Mouse (Mus musculus): Measurements from ENCODE around the gene Grik5. TPM values are rescaled to one million over a fixed set of nuclear protein-coding genes. Genes with fewer than 3 reads are reported as not detected.

Grik5 gene
- polyA plus RNA-seq, 1 experiment from 2014 or later, result 28.1 TPM

DNA sequence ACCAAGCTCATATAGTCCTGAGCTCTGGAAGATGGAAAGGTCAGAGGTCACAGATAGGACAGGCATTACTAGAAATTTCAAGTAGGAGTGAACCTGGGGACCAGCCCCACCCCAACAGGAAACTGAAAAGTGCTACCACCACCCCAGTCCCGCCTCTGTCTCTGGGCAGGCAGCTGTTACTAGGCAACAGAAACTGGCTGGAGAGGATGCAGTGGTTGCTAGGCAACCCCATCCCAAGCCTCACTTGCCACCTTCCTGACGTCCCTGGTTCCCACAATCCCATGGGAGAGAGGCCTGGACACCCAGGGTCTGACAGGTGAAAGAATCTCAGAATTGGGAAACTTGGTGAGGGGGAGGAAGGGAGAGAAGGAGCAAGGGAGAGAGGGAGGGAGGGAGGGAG lies 3.4 kb downstream of the Grik5 start:
- no peaks in the 10 kb centered on the region for H3K27me3 ChIP-seq (ENCODE audit: control insufficient read depth, insufficient read depth, low read length)
- no peaks in the 10 kb centered on the region for H3K9me3 ChIP-seq (ENCODE audit: control insufficient read depth, low read length)
- H3K27ac ChIP-seq (ENCODE audit: low read depth, low read length), result no peak overlapping the region
- peaks cover 37% of the 10 kb centered on the region for H3K36me3 ChIP-seq (ENCODE audit: control insufficient read depth, insufficient read depth, low read length)
- WGBS, result 4% methylated on average over 2 of the region's 2 CpGs
- peak overlapping the region; percentile 11; the same call in 1 of the 2 replicates for H3K4me2 ChIP-seq (ENCODE audit: low read depth, low read length)
- H3K4me1 ChIP-seq (ENCODE audit: control insufficient read depth, insufficient read depth, low read length), result peaks cover 39% of the 10 kb centered on the region
- ATAC-seq (ENCODE audit: low read depth), result no peak
- no peak overlapping the region for H3K9ac ChIP-seq (replicated peaks; ENCODE audit: low read depth, low read length)
- H3K4me3 ChIP-seq (ENCODE audit: low read depth, low read length), result no peak overlapping the region

DNA sequence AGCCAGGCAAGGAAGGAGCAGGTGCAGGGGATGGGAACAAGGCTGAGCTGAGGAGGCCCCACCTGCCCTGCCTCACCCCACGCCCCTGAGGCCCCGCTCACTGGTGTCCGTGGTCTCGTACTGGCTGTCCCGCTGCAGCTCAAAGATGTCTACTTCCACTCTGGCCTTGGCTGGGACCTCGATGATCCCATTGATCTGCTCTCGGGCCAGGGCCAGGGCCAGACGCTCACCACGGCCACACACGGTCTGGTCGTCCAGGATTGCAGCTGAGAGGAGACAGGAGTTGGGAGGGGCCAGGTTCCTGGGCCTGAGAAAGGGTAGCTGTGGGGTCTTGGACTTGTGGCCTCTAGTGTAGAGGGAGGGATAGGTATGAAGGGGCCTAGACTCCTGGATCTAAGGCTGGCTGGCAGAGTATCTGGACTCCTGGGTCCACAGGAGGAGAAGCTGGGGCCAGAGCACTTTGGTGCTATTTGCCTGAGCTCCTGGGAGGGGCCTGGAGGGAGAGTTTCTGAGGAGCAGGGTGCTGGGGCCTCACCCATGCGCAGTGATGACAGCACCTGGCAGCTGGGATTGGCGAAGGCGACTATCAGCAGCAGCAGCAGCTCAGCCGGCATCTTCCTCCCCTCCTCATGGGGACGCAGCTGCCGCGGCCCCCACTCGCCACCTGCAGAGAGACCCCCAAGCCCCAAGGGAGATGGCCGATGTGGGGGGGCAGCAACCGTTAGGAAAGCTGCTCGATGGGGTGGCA lies 4.1 kb downstream of the Grik5 start:
- 81% methylated on average over 22 of the region's 22 CpGs for WGBS
- peaks cover 38% of the 10 kb centered on the region for H3K36me3 ChIP-seq (ENCODE audit: control insufficient read depth, insufficient read depth, low read length)
- ATAC-seq (ENCODE audit: low read depth), result no peak
- no peaks in the 10 kb centered on the region for H3K9me3 ChIP-seq (ENCODE audit: control insufficient read depth, low read length)
- H3K27me3 ChIP-seq (ENCODE audit: control insufficient read depth, insufficient read depth, low read length), result no peaks in the 10 kb centered on the region
- H3K4me1 ChIP-seq (ENCODE audit: control insufficient read depth, insufficient read depth, low read length), result peaks cover 32% of the 10 kb centered on the region
- no peak overlapping the region for H3K9ac ChIP-seq (replicated peaks; ENCODE audit: low read depth, low read length)
- H3K27ac ChIP-seq (ENCODE audit: low read depth, low read length), result no peak overlapping the region
- peak overlapping the region; percentile 11; the same call in 1 of the 2 replicates for H3K4me2 ChIP-seq (ENCODE audit: low read depth, low read length)
- H3K4me3 ChIP-seq (ENCODE audit: low read depth, low read length), result no peak overlapping the region

DNA sequence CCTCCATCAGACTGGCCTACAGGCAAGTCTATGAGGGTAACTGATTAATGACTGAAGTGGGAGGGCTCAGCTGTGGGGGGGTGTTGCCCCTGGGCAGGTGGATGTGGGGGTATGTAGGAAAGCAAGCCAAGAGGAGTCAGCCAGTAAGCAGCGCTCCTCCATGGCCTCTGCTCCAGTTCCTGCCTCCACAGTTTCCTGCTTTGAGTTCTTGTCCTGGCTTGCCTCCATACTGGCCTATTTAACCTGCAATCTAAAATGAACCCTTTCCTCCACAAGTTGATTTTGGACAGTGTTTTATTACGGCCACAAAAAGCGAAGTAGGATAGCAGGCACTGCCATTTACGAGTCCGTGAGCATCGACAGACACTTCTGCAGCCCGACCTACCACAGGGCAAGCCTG lies 4.8 kb downstream of the Grik5 start:
- Histone ChIP-seq H3K36me3 (ENCODE audit: control insufficient read depth, insufficient read depth, low read length) (peaks cover 43% of the 10 kb centered on the region), H3K9ac (replicated peaks; ENCODE audit: low read depth, low read length) (no peak overlapping the region), H3K27me3 (ENCODE audit: control insufficient read depth, insufficient read depth, low read length) (no peaks in the 10 kb centered on the region), H3K9me3 (ENCODE audit: control insufficient read depth, low read length) (no peaks in the 10 kb centered on the region), H3K4me1 (ENCODE audit: control insufficient read depth, insufficient read depth, low read length) (peaks cover 32% of the 10 kb centered on the region), H3K27ac (ENCODE audit: low read depth, low read length) (no peak overlapping the region), H3K4me3 (ENCODE audit: low read depth, low read length) (no peak overlapping the region), H3K4me2 (ENCODE audit: low read depth, low read length) (no peak overlapping the region)
- no peak for ATAC-seq (ENCODE audit: low read depth)
- WGBS, result 89% methylated on average over 7 of the region's 7 CpGs

DNA sequence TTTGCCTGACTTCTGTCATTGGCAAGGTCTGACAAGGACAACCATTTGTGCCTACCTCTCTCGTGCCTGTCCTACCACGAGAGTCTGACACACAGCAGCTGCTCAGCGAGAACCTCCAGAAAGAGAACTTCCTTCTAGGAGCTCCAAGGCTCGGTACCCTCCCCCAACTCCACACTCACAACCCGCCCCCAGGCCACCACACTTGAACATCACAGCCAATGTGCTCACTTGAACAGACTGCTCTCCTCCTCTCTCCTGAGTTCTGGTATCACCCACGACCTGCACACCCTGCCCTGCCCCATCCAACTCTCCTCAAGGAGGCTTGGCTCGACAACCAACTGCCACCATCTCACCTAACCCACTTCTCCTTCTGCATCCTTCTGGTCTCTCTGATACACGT lies 8.2 kb downstream of the Grik5 start:
- ATAC-seq (ENCODE audit: low read depth), result no peak
- Histone ChIP-seq H3K9ac (replicated peaks; ENCODE audit: low read depth, low read length) (no peak overlapping the region), H3K36me3 (ENCODE audit: control insufficient read depth, insufficient read depth, low read length) (peaks cover 64% of the 10 kb centered on the region), H3K4me1 (ENCODE audit: control insufficient read depth, insufficient read depth, low read length) (peaks cover 8% of the 10 kb centered on the region), H3K4me2 (ENCODE audit: low read depth, low read length) (no peak overlapping the region), H3K27ac (ENCODE audit: low read depth, low read length) (no peak overlapping the region), H3K27me3 (ENCODE audit: control insufficient read depth, insufficient read depth, low read length) (no peaks in the 10 kb centered on the region), H3K4me3 (ENCODE audit: low read depth, low read length) (no peak overlapping the region), H3K9me3 (ENCODE audit: control insufficient read depth, low read length) (no peaks in the 10 kb centered on the region)
- 90% methylated on average over 8 of the region's 8 CpGs for WGBS

DNA sequence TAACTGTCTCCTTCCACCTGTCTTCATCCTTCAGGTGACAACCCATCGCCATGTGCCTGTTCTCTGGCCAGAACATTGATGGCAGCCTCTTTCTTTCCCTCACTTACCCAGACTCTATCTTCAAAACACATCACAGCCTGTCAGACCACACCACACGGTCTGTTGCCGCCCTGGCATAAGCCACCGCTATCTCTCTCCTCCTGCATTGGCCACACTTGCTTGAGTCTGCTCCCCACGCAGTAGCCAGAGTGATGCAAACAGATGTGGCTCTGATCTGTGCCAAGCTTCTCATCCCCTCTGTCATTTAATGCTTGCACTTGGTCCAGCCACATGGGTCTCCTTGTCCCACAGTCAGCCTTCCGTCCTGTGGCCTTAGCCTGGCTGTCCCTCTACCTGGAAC lies 8.8 kb downstream of the Grik5 start:
- Histone ChIP-seq H3K4me3 (ENCODE audit: low read depth, low read length) (no peak overlapping the region), H3K36me3 (ENCODE audit: control insufficient read depth, insufficient read depth, low read length) (peaks cover 67% of the 10 kb centered on the region), H3K9me3 (ENCODE audit: control insufficient read depth, low read length) (no peaks in the 10 kb centered on the region), H3K4me2 (ENCODE audit: low read depth, low read length) (no peak overlapping the region), H3K9ac (replicated peaks; ENCODE audit: low read depth, low read length) (no peak overlapping the region), H3K27me3 (ENCODE audit: control insufficient read depth, insufficient read depth, low read length) (no peaks in the 10 kb centered on the region), H3K27ac (ENCODE audit: low read depth, low read length) (no peak overlapping the region), H3K4me1 (ENCODE audit: control insufficient read depth, insufficient read depth, low read length) (peaks cover 3% of the 10 kb centered on the region)
- no peak for ATAC-seq (ENCODE audit: low read depth)
- 92% methylated on average over 6 of the region's 6 CpGs for WGBS

DNA sequence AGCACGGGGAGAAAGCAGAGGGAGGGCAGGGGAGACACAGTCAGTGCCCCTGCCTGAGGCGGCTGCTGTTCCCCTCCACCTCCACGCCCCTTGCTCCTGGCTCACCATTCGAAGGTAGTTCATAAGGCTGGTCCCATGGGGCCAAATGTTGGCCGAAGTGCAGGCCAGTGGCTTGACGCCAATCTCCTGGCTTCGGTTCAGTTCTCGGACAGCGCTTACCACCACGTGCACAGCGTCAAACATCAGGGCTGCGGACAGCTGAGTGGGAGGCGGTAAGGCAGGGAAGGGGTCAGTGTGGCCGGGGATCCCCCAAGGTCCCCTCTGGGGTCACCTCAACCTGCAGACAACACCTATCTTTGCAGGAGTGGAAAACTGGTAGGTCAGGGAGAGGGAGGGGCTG lies 13.3 kb downstream of the Grik5 start:
- ATAC-seq (ENCODE audit: low read depth), result no peak
- Histone ChIP-seq H3K4me2 (ENCODE audit: low read depth, low read length) (no peak overlapping the region), H3K27ac (ENCODE audit: low read depth, low read length) (no peak overlapping the region), H3K27me3 (ENCODE audit: control insufficient read depth, insufficient read depth, low read length) (no peaks in the 10 kb centered on the region), H3K4me1 (ENCODE audit: control insufficient read depth, insufficient read depth, low read length) (no peaks in the 10 kb centered on the region), H3K9ac (replicated peaks; ENCODE audit: low read depth, low read length) (no peak overlapping the region), H3K4me3 (ENCODE audit: low read depth, low read length) (no peak overlapping the region), H3K36me3 (ENCODE audit: control insufficient read depth, insufficient read depth, low read length) (peaks cover 72% of the 10 kb centered on the region), H3K9me3 (ENCODE audit: control insufficient read depth, low read length) (no peaks in the 10 kb centered on the region)
- WGBS, result 94% methylated on average over 14 of the region's 14 CpGs

DNA sequence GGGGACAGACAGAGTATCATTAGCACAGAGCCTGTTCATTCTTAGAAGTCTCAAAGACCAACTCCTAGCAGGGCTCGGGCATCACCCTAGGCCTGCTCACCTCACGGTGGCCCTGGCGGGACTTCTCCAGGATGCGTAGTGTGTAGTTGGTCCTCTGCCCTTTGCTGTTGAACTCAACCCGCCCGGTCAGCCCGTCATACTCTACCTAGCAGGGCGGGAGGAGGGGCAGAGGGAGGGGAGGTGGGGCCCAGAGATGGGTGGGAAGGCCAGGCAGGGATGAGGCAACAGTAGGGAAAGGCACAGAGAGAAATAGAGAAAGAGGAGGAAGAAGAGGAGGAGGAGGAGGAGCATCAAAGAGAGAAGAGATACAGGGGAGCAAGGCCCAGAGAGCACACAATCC lies 13.8 kb downstream of the Grik5 start:
- 98% methylated on average over 8 of the region's 8 CpGs for WGBS
- no peak for ATAC-seq (ENCODE audit: low read depth)
- Histone ChIP-seq H3K9me3 (ENCODE audit: control insufficient read depth, low read length) (no peaks in the 10 kb centered on the region), H3K27ac (ENCODE audit: low read depth, low read length) (no peak overlapping the region), H3K4me3 (ENCODE audit: low read depth, low read length) (no peak overlapping the region), H3K4me2 (ENCODE audit: low read depth, low read length) (no peak overlapping the region), H3K4me1 (ENCODE audit: control insufficient read depth, insufficient read depth, low read length) (no peaks in the 10 kb centered on the region), H3K27me3 (ENCODE audit: control insufficient read depth, insufficient read depth, low read length) (no peaks in the 10 kb centered on the region), H3K9ac (replicated peaks; ENCODE audit: low read depth, low read length) (no peak overlapping the region), H3K36me3 (ENCODE audit: control insufficient read depth, insufficient read depth, low read length) (peaks cover 72% of the 10 kb centered on the region)

DNA sequence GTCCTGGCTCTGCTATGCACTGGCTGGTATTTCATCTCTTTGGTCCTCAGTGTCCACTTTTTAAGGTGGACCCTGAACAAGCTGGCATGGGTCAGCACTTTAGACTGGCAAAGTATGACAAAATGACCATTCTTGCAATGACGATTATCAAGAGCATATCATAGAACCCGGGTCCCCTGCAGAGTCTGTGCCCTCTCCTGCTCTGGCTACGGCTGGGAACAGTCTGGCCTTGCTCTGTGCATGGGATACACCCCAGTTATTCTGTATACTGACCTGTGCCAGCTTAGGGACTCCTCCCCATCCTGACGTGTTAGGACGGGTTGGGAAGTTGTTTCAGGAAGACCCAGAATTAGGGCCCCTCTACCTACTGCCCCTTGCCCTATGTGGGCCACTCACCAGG lies 14.3 kb downstream of the Grik5 start:
- ATAC-seq (ENCODE audit: low read depth), result no peak
- H3K36me3 ChIP-seq (ENCODE audit: control insufficient read depth, insufficient read depth, low read length), result peaks cover 69% of the 10 kb centered on the region
- no peak overlapping the region for H3K9ac ChIP-seq (replicated peaks; ENCODE audit: low read depth, low read length)
- H3K4me2 ChIP-seq (ENCODE audit: low read depth, low read length), result no peak overlapping the region
- no peak overlapping the region for H3K4me3 ChIP-seq (ENCODE audit: low read depth, low read length)
- no peaks in the 10 kb centered on the region for H3K4me1 ChIP-seq (ENCODE audit: control insufficient read depth, insufficient read depth, low read length)
- H3K27me3 ChIP-seq (ENCODE audit: control insufficient read depth, insufficient read depth, low read length), result no peaks in the 10 kb centered on the region
- H3K9me3 ChIP-seq (ENCODE audit: control insufficient read depth, low read length), result no peaks in the 10 kb centered on the region
- H3K27ac ChIP-seq (ENCODE audit: low read depth, low read length), result no peak overlapping the region
- 97% methylated on average over 5 of the region's 5 CpGs for WGBS

DNA sequence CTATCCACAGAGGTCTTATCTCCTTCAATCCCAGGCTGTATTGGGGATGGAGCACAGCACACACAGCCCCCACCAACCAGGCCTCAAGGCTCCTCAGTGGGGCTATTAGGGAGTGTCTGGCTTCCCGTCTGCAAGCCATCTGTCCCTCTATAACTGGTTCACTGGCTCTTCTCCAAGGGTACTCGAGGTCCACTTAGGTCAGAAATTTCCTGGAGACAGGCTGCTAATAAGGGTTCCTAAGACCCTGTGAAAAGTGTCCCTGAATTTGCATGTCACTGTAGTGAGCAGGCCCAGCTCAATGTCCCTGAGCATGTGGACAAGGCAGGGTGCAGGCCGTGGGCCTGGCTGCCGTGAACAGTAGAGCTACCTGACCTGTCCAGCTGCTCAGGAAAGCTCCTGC lies 15.2 kb downstream of the Grik5 start:
- Histone ChIP-seq H3K4me2 (ENCODE audit: low read depth, low read length) (no peak overlapping the region), H3K4me1 (ENCODE audit: control insufficient read depth, insufficient read depth, low read length) (no peaks in the 10 kb centered on the region), H3K27me3 (ENCODE audit: control insufficient read depth, insufficient read depth, low read length) (no peaks in the 10 kb centered on the region), H3K9ac (replicated peaks; ENCODE audit: low read depth, low read length) (no peak overlapping the region), H3K27ac (ENCODE audit: low read depth, low read length) (no peak overlapping the region), H3K36me3 (ENCODE audit: control insufficient read depth, insufficient read depth, low read length) (peaks cover 70% of the 10 kb centered on the region), H3K4me3 (ENCODE audit: low read depth, low read length) (no peak overlapping the region), H3K9me3 (ENCODE audit: control insufficient read depth, low read length) (no peaks in the 10 kb centered on the region)
- ATAC-seq (ENCODE audit: low read depth), result no peak
- WGBS, result 84% methylated on average over 4 of the region's 4 CpGs
